Mouse (Mus musculus): Measurements from ENCODE around the gene Ptprg. TPM values are rescaled to one million over a fixed set of nuclear protein-coding genes. Genes with fewer than 3 reads are reported as not detected.

The Ptprg gene
- polyA plus RNA-seq, 1 experiment, result 16.6 TPM

DNA sequence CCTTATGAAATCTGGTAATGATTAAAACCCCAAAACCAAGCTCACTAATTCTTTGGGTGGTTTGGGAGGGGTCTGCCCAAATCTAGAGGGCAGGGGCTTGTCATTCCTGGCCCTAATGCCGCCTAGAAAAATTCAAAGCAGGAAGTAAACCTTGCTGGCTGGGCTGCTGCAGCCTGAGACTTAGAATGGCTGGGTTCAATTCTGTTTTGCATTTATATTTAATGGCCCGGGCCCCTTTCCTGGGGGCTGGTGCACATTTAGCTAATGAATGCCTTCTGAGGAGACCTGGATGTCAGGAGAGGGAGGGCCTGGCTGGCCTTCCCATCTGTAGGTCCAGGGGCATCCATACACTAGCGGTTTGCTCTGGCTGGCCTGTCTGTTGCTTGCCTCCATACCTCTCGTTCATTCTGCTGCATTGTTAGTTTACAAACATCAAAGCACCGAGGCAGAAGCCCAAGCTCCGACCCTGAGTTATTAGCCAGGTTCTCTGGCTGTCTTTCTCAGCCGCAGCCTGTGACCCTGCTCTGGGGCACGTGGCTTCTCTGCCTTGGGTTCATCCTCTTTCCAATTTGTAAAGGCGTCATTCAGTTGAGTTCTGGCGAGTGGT, 67.7 kb downstream of the Ptprg start:
- Histone ChIP-seq H3K79me2 (ENCODE audit: control insufficient read depth, insufficient read depth) (peaks cover 17% of the 10 kb centered on the region), H3K4me3 (ENCODE audit: insufficient read depth, poor library complexity, severe bottlenecking) (no peak overlapping the region), H3ac (ENCODE audit: control insufficient read depth, insufficient read length, low read depth) (no peak overlapping the region), H3K27me3 (ENCODE audit: control insufficient read depth, insufficient read depth, insufficient read length) (no peaks in the 10 kb centered on the region), H3K79me3 (ENCODE audit: low read depth) (peaks cover 2% of the 10 kb centered on the region), H3K36me3 (ENCODE audit: control insufficient read depth, insufficient read depth) (no peaks in the 10 kb centered on the region)
- TF ChIP-seq MYOG (IDR thresholded peaks at IDR 0.05; ENCODE audit: control insufficient read depth, extremely low read depth, insufficient read length) (no peak), CTCF (IDR thresholded peaks at IDR 0.05; ENCODE audit: control insufficient read depth, insufficient read depth, insufficient read length) (no peak), MAX (IDR thresholded peaks at IDR 0.05) (no peak), FOSL1 (IDR thresholded peaks at IDR 0.05; ENCODE audit: insufficient read depth, low read length, poor library complexity, severe bottlenecking) (no peak), MYOD1 (IDR thresholded peaks at IDR 0.05; ENCODE audit: control insufficient read depth, insufficient read length, low read depth) (no peak), CEBPB (IDR thresholded peaks at IDR 0.05; ENCODE audit: low read depth) (no peak), USF1 (IDR thresholded peaks at IDR 0.05; ENCODE audit: low read depth) (no peak)

DNA sequence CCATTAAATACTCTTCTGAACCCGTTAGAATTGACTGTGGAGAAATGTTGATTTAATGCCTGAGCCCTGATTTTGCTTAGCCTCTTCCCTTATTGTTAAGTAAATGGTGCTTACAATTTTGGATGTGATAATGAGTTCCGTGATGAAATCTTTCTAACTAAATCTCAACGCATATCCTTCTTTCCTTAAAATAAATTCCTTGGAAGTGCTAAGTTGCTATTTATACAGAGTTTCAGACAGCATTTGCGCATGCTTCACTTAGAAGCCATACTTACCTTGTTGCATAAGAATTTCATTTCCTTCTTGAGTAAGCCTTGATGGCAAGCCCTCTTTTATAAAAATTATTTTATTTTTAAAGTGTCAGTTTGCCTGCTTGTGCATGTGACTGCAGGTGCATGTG, 70.2 kb downstream of the Ptprg start:
- Histone ChIP-seq H3K4me3 (ENCODE audit: insufficient read depth, poor library complexity, severe bottlenecking) (no peak overlapping the region), H3K79me3 (ENCODE audit: low read depth) (peaks cover 2% of the 10 kb centered on the region), H3K79me2 (ENCODE audit: control insufficient read depth, insufficient read depth) (peaks cover 11% of the 10 kb centered on the region), H3K36me3 (ENCODE audit: control insufficient read depth, insufficient read depth) (no peaks in the 10 kb centered on the region), H3K27me3 (ENCODE audit: control insufficient read depth, insufficient read depth, insufficient read length) (no peaks in the 10 kb centered on the region), H3ac (ENCODE audit: control insufficient read depth, insufficient read length, low read depth) (no peak overlapping the region)
- TF ChIP-seq MYOD1 (IDR thresholded peaks at IDR 0.05; ENCODE audit: control insufficient read depth, insufficient read length, low read depth), result no peak

DNA sequence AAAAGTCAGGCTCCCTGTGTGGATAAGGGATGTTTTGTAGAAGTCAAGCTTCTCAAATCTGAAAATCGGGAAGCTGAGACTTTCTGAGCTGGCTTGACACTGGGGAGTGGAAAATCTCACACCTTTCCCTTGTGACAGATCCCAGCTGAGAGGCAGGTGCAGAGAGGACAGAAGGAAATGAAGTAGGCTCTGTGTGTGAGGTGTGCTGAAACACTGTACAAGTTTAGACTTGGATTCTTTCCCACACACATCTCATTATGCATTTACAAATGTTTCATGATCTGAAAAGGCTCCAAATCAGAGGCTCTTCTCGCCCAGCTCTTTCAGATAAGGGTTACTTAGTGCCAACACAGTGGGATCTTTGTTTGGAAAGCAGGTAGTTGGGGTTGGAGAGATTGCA, 77.4 kb downstream of the Ptprg start:
- H3ac ChIP-seq (ENCODE audit: control insufficient read depth, insufficient read length, low read depth), result no peak overlapping the region
- no peaks in the 10 kb centered on the region for H3K36me3 ChIP-seq (ENCODE audit: control insufficient read depth, insufficient read depth)
- H3K4me3 ChIP-seq (ENCODE audit: insufficient read depth, poor library complexity, severe bottlenecking), result no peak overlapping the region
- H3K79me2 ChIP-seq (ENCODE audit: control insufficient read depth, insufficient read depth), result peaks cover 10% of the 10 kb centered on the region
- no peaks in the 10 kb centered on the region for H3K27me3 ChIP-seq (ENCODE audit: control insufficient read depth, insufficient read depth, insufficient read length)
- H3K79me3 ChIP-seq (ENCODE audit: low read depth), result no peaks in the 10 kb centered on the region
- TF ChIP-seq MAX (IDR thresholded peaks at IDR 0.05) (no peak), MYOD1 (IDR thresholded peaks at IDR 0.05; ENCODE audit: control insufficient read depth, insufficient read length, low read depth) (no peak), FOSL1 (IDR thresholded peaks at IDR 0.05; ENCODE audit: insufficient read depth, low read length, poor library complexity, severe bottlenecking) (no peak), USF1 (IDR thresholded peaks at IDR 0.05; ENCODE audit: low read depth) (no peak), CTCF (IDR thresholded peaks at IDR 0.05; ENCODE audit: control insufficient read depth, insufficient read depth, insufficient read length) (no peak), CEBPB (IDR thresholded peaks at IDR 0.05; ENCODE audit: low read depth) (no peak), MYOG (IDR thresholded peaks at IDR 0.05; ENCODE audit: control insufficient read depth, extremely low read depth, insufficient read length) (no peak)

DNA sequence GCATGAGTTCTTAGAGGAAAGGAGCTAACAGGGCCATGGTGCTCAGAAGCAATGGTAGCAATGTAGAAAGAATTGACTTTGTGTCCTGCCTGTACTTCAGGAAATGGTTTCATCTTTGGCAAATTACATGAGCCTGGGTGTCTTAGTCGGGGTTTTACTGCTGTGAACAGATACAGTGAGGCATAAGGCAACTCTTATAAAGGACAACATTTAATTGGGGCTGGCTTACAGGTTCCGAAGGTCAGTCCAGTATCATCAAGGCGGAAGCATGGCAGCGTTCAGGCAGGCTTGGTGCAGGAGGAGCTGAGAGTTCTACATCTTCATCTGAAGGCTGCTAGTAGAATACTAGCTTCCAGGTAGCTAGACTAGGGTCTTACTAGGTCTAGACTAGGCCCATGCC, 78.2 kb downstream of the Ptprg start:
- Histone ChIP-seq H3ac (ENCODE audit: control insufficient read depth, insufficient read length, low read depth) (no peak overlapping the region), H3K79me2 (ENCODE audit: control insufficient read depth, insufficient read depth) (peaks cover 10% of the 10 kb centered on the region), H3K36me3 (ENCODE audit: control insufficient read depth, insufficient read depth) (no peaks in the 10 kb centered on the region), H3K27me3 (ENCODE audit: control insufficient read depth, insufficient read depth, insufficient read length) (no peaks in the 10 kb centered on the region), H3K79me3 (ENCODE audit: low read depth) (no peaks in the 10 kb centered on the region), H3K4me3 (ENCODE audit: insufficient read depth, poor library complexity, severe bottlenecking) (no peak overlapping the region)
- no peak for TF ChIP-seq CTCF (IDR thresholded peaks at IDR 0.05; ENCODE audit: control insufficient read depth, insufficient read depth, insufficient read length)
- no peak for TF ChIP-seq MYOD1 (IDR thresholded peaks at IDR 0.05; ENCODE audit: control insufficient read depth, insufficient read length, low read depth)
- TF ChIP-seq USF1 (IDR thresholded peaks at IDR 0.05; ENCODE audit: low read depth), result no peak
- no peak for TF ChIP-seq MYOG (IDR thresholded peaks at IDR 0.05; ENCODE audit: control insufficient read depth, extremely low read depth, insufficient read length)
- TF ChIP-seq CEBPB (IDR thresholded peaks at IDR 0.05; ENCODE audit: low read depth), result no peak
- no peak for TF ChIP-seq MAX (IDR thresholded peaks at IDR 0.05)
- TF ChIP-seq FOSL1 (IDR thresholded peaks at IDR 0.05; ENCODE audit: insufficient read depth, low read length, poor library complexity, severe bottlenecking), result no peak

DNA sequence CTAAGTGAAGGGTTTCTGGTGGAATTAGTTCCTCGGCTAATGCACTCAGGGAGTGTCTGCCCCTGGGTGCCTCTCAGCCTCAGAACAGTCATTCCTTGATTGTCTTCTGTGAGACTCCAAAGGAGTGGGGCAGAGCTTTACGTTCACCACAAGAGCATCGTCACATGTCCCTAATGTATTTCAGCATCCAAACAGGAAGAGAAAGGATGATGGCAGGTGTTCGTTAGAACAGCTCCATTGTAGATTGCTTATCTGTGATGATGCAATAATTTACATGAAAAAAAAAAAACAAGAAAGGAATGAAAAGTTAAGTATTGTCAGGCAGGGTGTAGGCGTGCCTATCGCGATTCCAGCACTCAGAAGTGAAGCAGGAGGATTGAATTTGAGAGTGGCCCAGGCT, 84.3 kb downstream of the Ptprg start:
- Histone ChIP-seq H3K36me3 (ENCODE audit: control insufficient read depth, insufficient read depth) (no peaks in the 10 kb centered on the region), H3K79me3 (ENCODE audit: low read depth) (peaks cover 4% of the 10 kb centered on the region), H3K4me3 (ENCODE audit: insufficient read depth, poor library complexity, severe bottlenecking) (no peak overlapping the region), H3ac (ENCODE audit: control insufficient read depth, insufficient read length, low read depth) (no peak overlapping the region), H3K79me2 (ENCODE audit: control insufficient read depth, insufficient read depth) (no peaks in the 10 kb centered on the region), H3K27me3 (ENCODE audit: control insufficient read depth, insufficient read depth, insufficient read length) (no peaks in the 10 kb centered on the region)
- no peak for TF ChIP-seq MYOD1 (IDR thresholded peaks at IDR 0.05; ENCODE audit: control insufficient read depth, insufficient read length, low read depth)
- no peak for TF ChIP-seq CEBPB (IDR thresholded peaks at IDR 0.05; ENCODE audit: low read depth)
- no peak for TF ChIP-seq MAX (IDR thresholded peaks at IDR 0.05)
- no peak for TF ChIP-seq MYOG (IDR thresholded peaks at IDR 0.05; ENCODE audit: control insufficient read depth, extremely low read depth, insufficient read length)
- no peak for TF ChIP-seq CTCF (IDR thresholded peaks at IDR 0.05; ENCODE audit: control insufficient read depth, insufficient read depth, insufficient read length)
- TF ChIP-seq USF1 (IDR thresholded peaks at IDR 0.05; ENCODE audit: low read depth), result no peak
- TF ChIP-seq FOSL1 (IDR thresholded peaks at IDR 0.05; ENCODE audit: insufficient read depth, low read length, poor library complexity, severe bottlenecking), result no peak

DNA sequence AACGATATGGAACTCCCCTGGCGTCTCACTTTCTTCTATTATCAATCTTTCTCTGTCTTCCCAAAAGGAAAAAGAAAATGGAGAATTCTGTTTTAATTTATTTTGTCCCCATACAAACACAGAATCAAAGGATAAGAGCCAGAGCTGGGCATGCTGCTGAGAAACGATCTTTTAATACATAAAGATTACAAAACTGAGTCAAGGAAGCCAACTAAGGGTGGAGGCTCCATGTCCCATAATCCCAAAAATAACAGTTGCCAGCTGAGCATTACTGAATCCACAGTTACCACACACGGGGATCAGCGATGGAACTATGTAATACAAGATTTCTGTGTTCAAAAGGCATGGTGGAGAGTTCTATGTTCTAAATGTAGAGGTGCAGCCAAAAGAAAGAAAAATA, 86.0 kb downstream of the Ptprg start:
- peaks cover 9% of the 10 kb centered on the region for H3K79me2 ChIP-seq (ENCODE audit: control insufficient read depth, insufficient read depth)
- no peaks in the 10 kb centered on the region for H3K36me3 ChIP-seq (ENCODE audit: control insufficient read depth, insufficient read depth)
- TF ChIP-seq MYOD1 (IDR thresholded peaks at IDR 0.05; ENCODE audit: control insufficient read depth, insufficient read length, low read depth), result no peak
- TF ChIP-seq CTCF (IDR thresholded peaks at IDR 0.05; ENCODE audit: control insufficient read depth, insufficient read depth, insufficient read length), result no peak
- no peak for TF ChIP-seq MAX (IDR thresholded peaks at IDR 0.05)
- no peak for TF ChIP-seq MYOG (IDR thresholded peaks at IDR 0.05; ENCODE audit: control insufficient read depth, extremely low read depth, insufficient read length)
- TF ChIP-seq FOSL1 (IDR thresholded peaks at IDR 0.05; ENCODE audit: insufficient read depth, low read length, poor library complexity, severe bottlenecking), result no peak
- TF ChIP-seq USF1 (IDR thresholded peaks at IDR 0.05; ENCODE audit: low read depth), result no peak
- no peak for TF ChIP-seq CEBPB (IDR thresholded peaks at IDR 0.05; ENCODE audit: low read depth)
- no peak overlapping the region for H3K4me3 ChIP-seq (ENCODE audit: insufficient read depth, poor library complexity, severe bottlenecking)
- peaks cover 7% of the 10 kb centered on the region for H3K79me3 ChIP-seq (ENCODE audit: low read depth)
- H3ac ChIP-seq (ENCODE audit: control insufficient read depth, insufficient read length, low read depth), result no peak overlapping the region
- no peaks in the 10 kb centered on the region for H3K27me3 ChIP-seq (ENCODE audit: control insufficient read depth, insufficient read depth, insufficient read length)

Measured in C2C12 (cell line).